Mouse (Mus musculus): Measurements from ENCODE around the gene Crebbp. TPM values are rescaled to one million over a fixed set of nuclear protein-coding genes. Genes with fewer than 3 reads are reported as not detected.

The Crebbp gene
- polyA plus RNA-seq, 1 experiment from 2014 or later = 30.2 TPM

GRCm38 (mm10) chr16:4077384-4078061 is 136.3 kb downstream of the Crebbp start, which contains the start of gene Trap1:
Gene Trap1, minus strand, starts transcription at chr16:4077827.
- WGBS = under 1% methylated on average over 58 of the region's 58 CpGs
- H3K36me3 ChIP-seq = 0 out of 2 replicates have a peak, but pooled peaks cover 3% of the 10 kb centered on the region
- no peaks in the 10 kb centered on the region for H3K27me3 ChIP-seq
- H3K4me2 ChIP-seq = peak within 1 kb of the TSS; percentile 63
- H3K27ac ChIP-seq = peak within 1 kb of the TSS; percentile 80
- peak; percentile 95 for ATAC-seq (ENCODE audit: borderline replicate concordance, extremely low read depth, low FRiP score, low TSS enrichment)
- H3K9me3 ChIP-seq = no peaks in the 10 kb centered on the region
- H3K4me1 ChIP-seq = peaks cover 18% of the 10 kb centered on the region
- H3K9ac ChIP-seq = peak within 1 kb of the TSS; percentile 89
- peak within 1 kb of the TSS; percentile 86 for H3K4me3 ChIP-seq

GRCm38 (mm10) chr16:4074836-4075235 is 139.0 kb downstream of the Crebbp start:
- H3K4me2 ChIP-seq = no peak overlapping the region
- no peaks in the 10 kb centered on the region for H3K27me3 ChIP-seq
- no peak overlapping the region for H3K9ac ChIP-seq
- no peaks in the 10 kb centered on the region for H3K36me3 ChIP-seq
- no peaks in the 10 kb centered on the region for H3K9me3 ChIP-seq
- peaks cover 16% of the 10 kb centered on the region for H3K4me1 ChIP-seq
- no peak for ATAC-seq (ENCODE audit: borderline replicate concordance, extremely low read depth, low FRiP score, low TSS enrichment)
- H3K4me3 ChIP-seq = no peak overlapping the region
- no peak overlapping the region for H3K27ac ChIP-seq
- WGBS = 55% methylated on average over 3 of the region's 3 CpGs

GRCm38 (mm10) chr16:4074297-4074696 is 139.5 kb downstream of the Crebbp start:
- H3K36me3 ChIP-seq = no peaks in the 10 kb centered on the region
- no peak overlapping the region for H3K9ac ChIP-seq
- H3K27me3 ChIP-seq = no peaks in the 10 kb centered on the region
- no peak for ATAC-seq (ENCODE audit: borderline replicate concordance, extremely low read depth, low FRiP score, low TSS enrichment)
- no peak overlapping the region for H3K4me3 ChIP-seq
- H3K4me2 ChIP-seq = no peak overlapping the region
- H3K4me1 ChIP-seq = peaks cover 11% of the 10 kb centered on the region
- H3K27ac ChIP-seq = no peak overlapping the region
- WGBS = 58% methylated on average over 6 of the region's 6 CpGs
- no peaks in the 10 kb centered on the region for H3K9me3 ChIP-seq

GRCm38 (mm10) chr16:4068588-4068987 is 145.2 kb downstream of the Crebbp start:
- Histone ChIP-seq H3K36me3 (peaks cover 28% of the 10 kb centered on the region), H3K27me3 (no peaks in the 10 kb centered on the region), H3K9me3 (no peaks in the 10 kb centered on the region), H3K4me3 (no peak overlapping the region), H3K4me1 (no peaks in the 10 kb centered on the region), H3K27ac (no peak overlapping the region), H3K9ac (no peak overlapping the region), H3K4me2 (no peak overlapping the region)
- ATAC-seq (ENCODE audit: borderline replicate concordance, extremely low read depth, low FRiP score, low TSS enrichment) = 0 out of 2 replicates have a peak, but pooled peaks have one; percentile 35
- 52% methylated on average over 8 of the region's 8 CpGs for WGBS

GRCm38 (mm10) chr16:4064945-4065344 is 148.9 kb downstream of the Crebbp start:
- no peak overlapping the region for H3K4me3 ChIP-seq
- no peaks in the 10 kb centered on the region for H3K4me1 ChIP-seq
- no peaks in the 10 kb centered on the region for H3K9me3 ChIP-seq
- no peak overlapping the region for H3K27ac ChIP-seq
- H3K27me3 ChIP-seq = no peaks in the 10 kb centered on the region
- no peak overlapping the region for H3K9ac ChIP-seq
- peaks cover 59% of the 10 kb centered on the region for H3K36me3 ChIP-seq
- H3K4me2 ChIP-seq = no peak overlapping the region
- 84% methylated on average over 4 of the region's 4 CpGs for WGBS
- ATAC-seq (ENCODE audit: borderline replicate concordance, extremely low read depth, low FRiP score, low TSS enrichment) = no peak

- WGBS = 77% methylated on average over 3 of the region's 3 CpGs
- H3K4me3 ChIP-seq = no peak overlapping the region
- H3K9ac ChIP-seq = no peak overlapping the region
- ATAC-seq (ENCODE audit: borderline replicate concordance, extremely low read depth, low FRiP score, low TSS enrichment) = no peak
- peaks cover 77% of the 10 kb centered on the region for H3K36me3 ChIP-seq
- no peaks in the 10 kb centered on the region for H3K4me1 ChIP-seq
- no peaks in the 10 kb centered on the region for H3K27me3 ChIP-seq
- H3K27ac ChIP-seq = no peak overlapping the region
- H3K9me3 ChIP-seq = no peaks in the 10 kb centered on the region
- no peak overlapping the region for H3K4me2 ChIP-seq
Measured at GRCm38 (mm10) chr16:4053811-4054210, 160.0 kb downstream of the Crebbp start.

- no peaks in the 10 kb centered on the region for H3K27me3 ChIP-seq
- 98% methylated on average over 4 of the region's 4 CpGs for WGBS
- H3K9ac ChIP-seq = no peak overlapping the region
- H3K4me3 ChIP-seq = no peak overlapping the region
- no peaks in the 10 kb centered on the region for H3K4me1 ChIP-seq
- no peak for ATAC-seq (ENCODE audit: borderline replicate concordance, extremely low read depth, low FRiP score, low TSS enrichment)
- H3K9me3 ChIP-seq = no peaks in the 10 kb centered on the region
- no peak overlapping the region for H3K4me2 ChIP-seq
- peaks cover 74% of the 10 kb centered on the region for H3K36me3 ChIP-seq
- no peak overlapping the region for H3K27ac ChIP-seq
Measured at GRCm38 (mm10) chr16:4052601-4053000, 161.2 kb downstream of the Crebbp start.

- Histone ChIP-seq H3K9me3 (no peaks in the 10 kb centered on the region), H3K9ac (no peak overlapping the region), H3K4me1 (no peaks in the 10 kb centered on the region), H3K4me2 (no peak overlapping the region), H3K27me3 (no peaks in the 10 kb centered on the region), H3K4me3 (no peak overlapping the region), H3K27ac (no peak overlapping the region), H3K36me3 (peaks cover 78% of the 10 kb centered on the region)
- 87% methylated on average over 4 of the region's 4 CpGs for WGBS
- no peak for ATAC-seq (ENCODE audit: borderline replicate concordance, extremely low read depth, low FRiP score, low TSS enrichment)
Measured at GRCm38 (mm10) chr16:4045524-4045923, 168.3 kb downstream of the Crebbp start.

- Histone ChIP-seq H3K4me1 (no peaks in the 10 kb centered on the region), H3K4me2 (no peak overlapping the region), H3K4me3 (no peak overlapping the region), H3K9ac (no peak overlapping the region), H3K27me3 (no peaks in the 10 kb centered on the region), H3K9me3 (no peaks in the 10 kb centered on the region), H3K27ac (no peak overlapping the region), H3K36me3 (peaks cover 76% of the 10 kb centered on the region)
- 97% methylated on average over 2 of the region's 2 CpGs for WGBS
- ATAC-seq (ENCODE audit: borderline replicate concordance, extremely low read depth, low FRiP score, low TSS enrichment) = no peak
Measured at GRCm38 (mm10) chr16:4044093-4044492, 169.7 kb downstream of the Crebbp start.

- no peaks in the 10 kb centered on the region for H3K27me3 ChIP-seq
- no peak overlapping the region for H3K27ac ChIP-seq
- no peak for ATAC-seq (ENCODE audit: borderline replicate concordance, extremely low read depth, low FRiP score, low TSS enrichment)
- H3K36me3 ChIP-seq = peaks cover 69% of the 10 kb centered on the region
- H3K4me3 ChIP-seq = no peak overlapping the region
- no peak overlapping the region for H3K9ac ChIP-seq
- H3K4me2 ChIP-seq = no peak overlapping the region
- WGBS = 91% methylated on average over 4 of the region's 4 CpGs
- no peaks in the 10 kb centered on the region for H3K9me3 ChIP-seq
- H3K4me1 ChIP-seq = no peaks in the 10 kb centered on the region
Measured at GRCm38 (mm10) chr16:4041646-4042045, 172.2 kb downstream of the Crebbp start.

GRCm38 (mm10) chr16:4040206-4040605 is 173.6 kb downstream of the Crebbp start:
- H3K27ac ChIP-seq = no peak overlapping the region
- H3K36me3 ChIP-seq = peaks cover 58% of the 10 kb centered on the region
- H3K4me2 ChIP-seq = no peak overlapping the region
- H3K4me1 ChIP-seq = no peaks in the 10 kb centered on the region
- 85% methylated on average over 5 of the region's 5 CpGs for WGBS
- no peaks in the 10 kb centered on the region for H3K9me3 ChIP-seq
- no peak overlapping the region for H3K4me3 ChIP-seq
- H3K9ac ChIP-seq = no peak overlapping the region
- no peaks in the 10 kb centered on the region for H3K27me3 ChIP-seq
- ATAC-seq (ENCODE audit: borderline replicate concordance, extremely low read depth, low FRiP score, low TSS enrichment) = no peak

- Histone ChIP-seq H3K9me3 (no peaks in the 10 kb centered on the region), H3K4me3 (no peak overlapping the region), H3K27me3 (no peaks in the 10 kb centered on the region), H3K4me2 (no peak overlapping the region), H3K27ac (no peak overlapping the region), H3K4me1 (no peaks in the 10 kb centered on the region), H3K9ac (no peak overlapping the region), H3K36me3 (peaks cover 39% of the 10 kb centered on the region)
- WGBS = 85% methylated on average over 7 of the region's 7 CpGs
- ATAC-seq (ENCODE audit: borderline replicate concordance, extremely low read depth, low FRiP score, low TSS enrichment) = no peak
Measured at GRCm38 (mm10) chr16:4037690-4038089, 176.1 kb downstream of the Crebbp start.

Measured in lung, embryonic 15.5 days (tissue).